Mouse (Mus musculus) cortical plate, adult 2 months (tissue): Measurements from ENCODE around the gene Rdx. TPM values are rescaled to one million over a fixed set of nuclear protein-coding genes. Genes with fewer than 3 reads are reported as not detected.
"Not testable (repeated sequence)": the region's sequence is repeated elsewhere in the genome, so short reads cannot be mapped to it uniquely, and the experiment has no call there.

Experiments used
- H3K27ac ChIP-seq: fragments of 200-500 bp; 2 replicates; pipeline ENCODE4 v1.5.1; 2012; ENCODE audit warnings: low read length, control low read depth, inconsistent platforms; ENCODE audit not compliant: insufficient read depth
- H3K4me1 ChIP-seq: fragments of 200-500 bp; 2 replicates; pipeline ENCODE4 v1.6.1; 2011; ENCODE audit warnings: low read length; ENCODE audit not compliant: control insufficient read depth, insufficient read depth
- H3K4me3 ChIP-seq: fragments of 200-500 bp; 2 replicates; pipeline ENCODE4 v1.5.1; 2011; ENCODE audit warnings: mild to moderate bottlenecking, low read length, control low read depth; ENCODE audit not compliant: insufficient read depth
- CTCF ChIP-seq: fragments of 200-500 bp; IDR thresholded peaks from 2 replicates; pipeline ENCODE4 v1.5.1; 2011; ENCODE audit warnings: mild to moderate bottlenecking, control low read depth, low read length; ENCODE audit not compliant: insufficient read depth; ENCODE audit errors: extremely low read depth
- POLR2A ChIP-seq: fragments of 200-500 bp; IDR thresholded peaks from 2 replicates; pipeline ENCODE4 v1.6.1; 2011; ENCODE audit warnings: mild to moderate bottlenecking, low read length, control low read depth; ENCODE audit not compliant: insufficient read depth; ENCODE audit errors: extremely low read depth
- polyA plus RNA-seq: library from polyadenylated mRNA; depleted of rRNA; stranded (reverse); fragments of >200 nt; gene quantifications from 2 replicates; pipeline ENCODE4 v1.2.3, GENCODE M21; 2012

Rdx gene
- polyA plus RNA-seq, 1 experiment = 36.7 TPM

- TF ChIP-seq POLR2A (no peak), CTCF (no peak)
- no peak overlapping the region for H3K4me3 ChIP-seq
These were observed 3.4 kb downstream of the Rdx start for GRCm38 (mm10) chr9:52050361-52050760.

GRCm38 (mm10) chr9:52052221-52052620, 5.2 kb downstream of the Rdx start:
- Histone ChIP-seq H3K27ac (no peak overlapping the region), H3K4me1 (peaks cover 2% of the 10 kb centered on the region; the same call in 1 of the 2 replicates), H3K4me3 (no peak overlapping the region)
- TF ChIP-seq CTCF (no peak), POLR2A (no peak)

More at GRCm38 (mm10) chr9:52050361-52050760, 3.4 kb downstream of the Rdx start:
- Histone ChIP-seq H3K27ac (no peak overlapping the region), H3K4me1 (peaks cover 3% of the 10 kb centered on the region; the same call in 1 of the 2 replicates)

- no peaks in the 10 kb centered on the region for H3K4me1 ChIP-seq
- TF ChIP-seq POLR2A = no peak
- TF ChIP-seq CTCF = no peak
- H3K27ac ChIP-seq = no peak overlapping the region
- H3K4me3 ChIP-seq = no peak overlapping the region
These were observed 8.3 kb downstream of the Rdx start for GRCm38 (mm10) chr9:52055313-52055712.

GRCm38 (mm10) chr9:52059788-52060187, 12.8 kb downstream of the Rdx start:
- no peak overlapping the region for H3K27ac ChIP-seq
- no peaks in the 10 kb centered on the region for H3K4me1 ChIP-seq
- TF ChIP-seq CTCF (no peak), POLR2A (no peak)
- H3K4me3 ChIP-seq = no peak overlapping the region

- Histone ChIP-seq H3K4me3 (no peak overlapping the region), H3K4me1 (0 out of 2 replicates have a peak, but pooled peaks cover 2% of the 10 kb centered on the region), H3K27ac (no peak overlapping the region)
- TF ChIP-seq CTCF (no peak), POLR2A (no peak)
These were observed 23.1 kb downstream of the Rdx start for GRCm38 (mm10) chr9:52070052-52070451.

- not testable (repeated sequence) for H3K4me3 ChIP-seq, H3K4me1 ChIP-seq, H3K27ac ChIP-seq
These were observed 24.4 kb downstream of the Rdx start for GRCm38 (mm10) chr9:52071352-52071751.

- Histone ChIP-seq H3K4me1 (0 out of 2 replicates have a peak, but pooled peaks cover 2% of the 10 kb centered on the region), H3K4me3 (no peak overlapping the region), H3K27ac (no peak overlapping the region)
- TF ChIP-seq CTCF (no peak), POLR2A (no peak)
These were observed 25.2 kb downstream of the Rdx start for GRCm38 (mm10) chr9:52072202-52072601.

GRCm38 (mm10) chr9:52076089-52076488, 29.1 kb downstream of the Rdx start:
- Histone ChIP-seq H3K27ac (no peak overlapping the region), H3K4me3 (no peak overlapping the region), H3K4me1 (no peaks in the 10 kb centered on the region)
- TF ChIP-seq CTCF (no peak), POLR2A (no peak)

GRCm38 (mm10) chr9:52077692-52078091, 30.7 kb downstream of the Rdx start:
- no peak overlapping the region for H3K27ac ChIP-seq
- no peak overlapping the region for H3K4me3 ChIP-seq
- TF ChIP-seq CTCF (no peak), POLR2A (no peak)

GRCm38 (mm10) chr9:52081979-52082378, 35.0 kb downstream of the Rdx start:
- Histone ChIP-seq H3K4me3 (no peak overlapping the region), H3K27ac (no peak overlapping the region), H3K4me1 (no peaks in the 10 kb centered on the region; the same call in 1 of the 2 replicates)
- TF ChIP-seq CTCF = no peak

More at GRCm38 (mm10) chr9:52077692-52078091, 30.7 kb downstream of the Rdx start:
- no peaks in the 10 kb centered on the region for H3K4me1 ChIP-seq

- no peaks in the 10 kb centered on the region; the same call in 1 of the 2 replicates for H3K4me1 ChIP-seq
- no peak overlapping the region for H3K4me3 ChIP-seq
- TF ChIP-seq POLR2A (no peak), CTCF (no peak)
- no peak overlapping the region for H3K27ac ChIP-seq
These were observed 35.4 kb downstream of the Rdx start for GRCm38 (mm10) chr9:52082414-52082813.
